Mouse (Mus musculus): ENCODE data around the gene Fam222b. TPM values are rescaled to one million over a fixed set of nuclear protein-coding genes. Genes with fewer than 3 reads are reported as not detected.
"Not testable (repeated sequence)": the region's sequence is repeated elsewhere in the genome, so short reads cannot be mapped to it uniquely, and the experiment has no call there.

Fam222b gene
- 6.5 and 7.2 TPM in 2 replicates for total RNA-seq (2017)

DNA sequence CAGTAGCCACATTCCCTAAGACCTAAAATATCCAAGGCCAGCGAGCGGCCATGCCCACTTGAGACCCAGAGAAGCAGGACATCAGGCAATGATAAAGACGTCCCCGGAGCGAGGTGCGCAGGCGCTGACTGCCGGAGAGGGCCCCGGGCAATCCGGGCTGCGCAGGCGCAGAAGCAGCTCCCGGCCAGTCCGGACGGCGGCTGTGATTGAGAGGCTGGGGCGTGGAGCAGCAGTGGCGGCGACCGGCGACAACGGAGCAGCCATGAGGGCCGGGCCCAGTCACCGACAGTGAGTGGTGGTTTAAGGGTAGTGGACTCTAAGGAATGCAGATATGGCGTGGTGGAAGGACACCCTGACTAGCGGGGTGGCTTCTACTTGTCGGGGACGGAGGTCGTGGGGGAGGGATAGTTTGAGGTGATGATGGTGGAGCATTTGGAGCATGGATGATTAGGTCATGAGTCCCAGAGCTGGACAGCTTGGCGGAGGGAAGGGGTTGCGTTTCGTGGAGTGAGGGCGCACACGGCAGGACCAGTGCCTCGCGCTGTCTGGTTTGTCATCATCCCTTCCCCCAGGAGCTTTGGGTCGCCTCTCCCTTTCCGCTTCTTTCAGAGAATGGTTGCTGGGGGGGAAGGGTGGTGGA, at the start of gene Fam222b:
Gene Fam222b, plus strand, starts transcription at position 157 of the 640 bp plus-strand sequence.
- ATAC-seq (replicated peaks; ENCODE audit: low read depth, poor library complexity, severe bottlenecking): peak; percentile 96

DNA sequence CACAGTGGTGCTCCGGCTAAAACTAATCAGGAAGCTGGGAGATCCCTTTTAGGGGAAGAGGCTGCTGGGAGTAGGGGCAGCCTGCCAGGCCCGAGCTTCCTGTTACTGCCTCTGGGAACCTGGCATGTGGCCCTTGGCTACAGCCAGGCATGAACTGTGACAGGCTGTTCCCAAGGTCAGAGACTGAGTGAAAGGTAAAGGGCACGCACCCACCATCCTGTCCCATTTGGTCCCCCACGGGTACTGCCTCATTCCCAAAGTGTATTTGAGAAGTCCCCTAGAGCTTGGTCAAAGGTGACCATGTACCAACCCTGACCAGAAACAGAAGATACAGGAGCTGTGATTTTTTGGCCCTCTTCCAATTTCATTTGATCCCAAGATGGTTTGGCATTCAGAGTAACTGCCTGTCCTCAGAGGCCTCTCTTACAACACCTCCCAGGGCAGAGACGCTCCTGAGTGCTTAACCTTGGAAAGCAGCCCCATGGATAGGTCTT, 49.7 kb upstream of the Fam222b start:
- ATAC-seq (replicated peaks; ENCODE audit: low read depth, poor library complexity, severe bottlenecking): no peak

DNA sequence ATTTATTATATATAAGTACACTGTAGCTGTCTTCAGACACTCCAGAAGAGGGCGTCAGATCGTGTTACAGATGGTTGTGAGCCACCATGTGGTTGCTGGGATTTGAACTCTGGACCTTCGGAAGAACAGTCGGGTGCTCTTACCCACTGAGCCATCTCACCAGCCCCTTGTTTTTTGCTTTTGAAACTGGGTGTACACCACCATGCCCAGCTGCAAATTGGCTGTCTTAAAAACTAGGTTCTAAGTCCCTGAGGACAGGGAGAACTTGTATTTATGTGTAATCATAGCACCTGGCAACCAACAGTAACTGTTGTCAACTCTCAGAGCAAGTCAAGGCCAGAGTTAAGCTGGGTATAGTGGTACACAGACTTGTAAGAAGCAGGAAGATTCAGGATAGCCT, 45.8 kb upstream of the Fam222b start:
- ATAC-seq (replicated peaks; ENCODE audit: low read depth, poor library complexity, severe bottlenecking): not testable (repeated sequence)

DNA sequence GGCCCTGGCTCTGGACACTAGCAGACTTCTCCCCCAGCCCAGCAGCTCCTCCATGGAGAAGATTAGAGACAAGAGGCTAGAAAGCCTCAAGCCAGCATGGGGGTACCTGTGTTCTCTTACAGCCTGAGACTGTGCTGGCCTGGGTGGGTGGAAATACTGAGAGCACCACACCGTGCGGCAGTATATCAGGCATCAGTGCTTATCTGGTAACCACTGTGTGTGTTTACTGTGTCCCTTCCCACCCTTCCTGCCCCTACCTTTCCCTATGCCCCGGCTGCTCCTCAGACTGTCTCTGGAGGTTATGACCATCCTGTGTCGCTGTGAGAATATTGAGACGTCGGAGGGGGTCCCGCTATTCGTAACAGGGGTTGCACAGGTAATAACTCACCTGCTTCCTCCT, 41.4 kb upstream of the Fam222b start:
- ATAC-seq (replicated peaks; ENCODE audit: low read depth, poor library complexity, severe bottlenecking): no peak

DNA sequence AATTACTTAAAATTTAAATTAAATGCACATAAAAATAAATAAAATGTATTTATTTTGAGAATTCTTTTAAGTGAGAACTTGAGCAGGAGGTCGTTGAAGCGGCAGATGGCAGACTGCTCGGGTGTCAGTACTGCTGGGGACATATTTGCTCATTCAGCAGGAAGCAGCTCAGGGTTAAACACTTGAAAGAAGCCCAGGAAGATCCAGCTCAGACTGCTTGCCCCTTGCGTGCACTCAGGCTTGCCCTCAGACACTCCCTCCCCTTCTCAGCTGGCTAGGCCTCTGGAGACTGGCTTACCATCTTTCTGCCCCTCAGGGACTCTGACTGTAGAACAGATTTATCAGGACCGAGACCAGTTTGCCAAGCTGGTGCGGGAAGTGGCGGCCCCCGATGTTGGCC, 37.5 kb upstream of the Fam222b start:
- ATAC-seq (replicated peaks; ENCODE audit: low read depth, poor library complexity, severe bottlenecking): no peak

DNA sequence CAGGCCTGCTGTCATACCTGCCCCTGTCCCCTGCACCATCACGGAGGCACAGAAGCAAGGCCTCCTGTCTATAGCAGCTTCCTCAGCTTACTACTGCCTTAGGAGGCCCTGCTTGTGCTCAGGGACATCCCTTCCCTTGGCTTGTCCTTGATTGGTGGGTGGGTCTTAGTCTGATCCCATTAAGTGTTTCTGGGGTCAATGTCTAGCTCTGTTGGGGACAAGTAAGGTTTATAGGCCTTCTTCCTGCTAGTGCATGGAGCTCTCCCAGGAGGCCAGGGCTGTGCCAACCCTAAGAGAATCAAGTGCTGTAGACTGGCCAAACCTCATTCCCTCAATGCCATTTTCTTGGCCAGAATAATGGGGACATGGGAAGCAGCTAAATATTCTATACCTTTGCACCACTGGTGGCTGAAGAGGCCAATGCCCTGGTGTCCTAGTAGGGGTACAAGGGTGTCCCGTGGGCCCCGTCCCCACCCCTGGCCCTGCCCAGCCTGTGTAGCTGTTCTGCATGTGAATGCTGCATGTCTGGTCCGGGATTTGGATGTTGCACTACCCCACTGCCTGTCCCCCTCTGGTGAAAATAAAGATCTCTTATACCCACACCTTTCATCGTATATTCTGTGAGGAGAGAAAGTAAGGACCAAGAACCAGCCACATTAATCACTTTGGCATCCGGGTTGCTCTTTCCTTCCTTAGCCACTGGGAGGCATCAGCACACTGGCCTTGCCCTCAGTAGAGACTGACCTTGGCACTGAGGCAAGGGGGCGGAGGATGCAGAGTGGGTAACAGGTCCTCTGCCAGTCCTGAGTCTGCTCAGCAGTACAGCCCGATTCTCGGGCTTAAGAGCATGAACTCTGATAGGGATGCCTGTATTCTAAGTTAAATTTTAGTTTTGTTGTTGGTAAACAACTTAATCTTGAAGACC, 34.4 kb upstream of the Fam222b start:
- ATAC-seq (replicated peaks; ENCODE audit: low read depth, poor library complexity, severe bottlenecking): peak; percentile 99

DNA sequence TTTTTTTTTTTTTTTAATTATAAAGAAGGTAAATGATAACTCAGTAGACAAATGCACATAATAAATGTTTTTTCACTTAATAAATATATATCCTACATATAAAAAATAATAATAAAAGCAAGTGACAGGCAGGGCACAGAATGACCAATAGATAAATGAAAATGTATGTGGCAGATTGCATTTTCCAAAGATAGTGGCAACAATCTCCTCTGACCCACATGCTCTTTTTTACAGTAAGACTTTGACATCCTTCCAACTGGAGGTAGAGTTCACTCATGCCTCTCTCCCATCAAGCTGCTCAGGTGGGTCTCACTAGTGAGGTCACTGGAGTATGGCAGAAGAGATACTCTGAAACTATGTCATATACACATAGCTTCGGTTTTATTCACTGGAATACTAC, 31.9 kb upstream of the Fam222b start:
- ATAC-seq (replicated peaks; ENCODE audit: low read depth, poor library complexity, severe bottlenecking): no peak

DNA sequence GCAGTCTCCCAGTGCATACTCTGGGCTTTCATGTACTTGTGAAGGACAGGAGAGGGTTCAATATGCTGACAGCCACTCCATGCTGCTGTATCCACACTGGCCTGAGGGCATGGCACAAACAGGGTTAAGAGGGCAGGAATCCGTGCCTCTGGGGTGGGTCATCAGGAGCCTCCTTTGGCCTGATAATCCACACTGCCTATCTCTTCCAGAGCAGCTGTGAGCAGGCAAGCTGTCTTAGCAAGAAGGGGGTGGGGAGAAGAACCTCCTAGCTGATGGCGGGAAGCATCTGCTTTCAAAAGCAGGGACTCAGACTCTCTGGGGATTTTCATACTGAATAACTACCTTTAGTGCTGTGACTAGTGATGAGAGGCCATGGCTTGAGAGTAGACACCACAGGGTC, 28.6 kb upstream of the Fam222b start:
- 0 out of 2 replicates have a peak, but pooled peaks have one; percentile 19 for ATAC-seq (replicated peaks; ENCODE audit: low read depth, poor library complexity, severe bottlenecking)

DNA sequence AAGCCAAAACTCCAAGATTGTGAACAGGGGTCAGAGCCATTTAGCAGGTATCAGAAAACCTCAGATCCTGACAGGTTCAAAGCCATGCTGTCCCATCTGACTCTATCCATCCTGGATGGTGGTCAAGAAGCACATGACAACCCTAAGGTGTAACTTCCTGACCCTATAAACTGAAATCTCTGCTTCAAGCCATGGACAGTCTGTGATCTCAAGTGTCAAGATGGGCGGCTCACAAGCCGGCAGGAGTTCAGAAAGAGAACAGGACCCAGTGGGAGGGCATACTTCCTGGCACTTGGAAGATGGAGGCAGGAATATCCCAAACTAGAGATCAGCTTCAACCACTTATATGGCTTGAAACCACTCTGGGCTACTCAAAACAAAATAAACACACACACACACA, 27.8 kb upstream of the Fam222b start:
- ATAC-seq (replicated peaks; ENCODE audit: low read depth, poor library complexity, severe bottlenecking): no peak

DNA sequence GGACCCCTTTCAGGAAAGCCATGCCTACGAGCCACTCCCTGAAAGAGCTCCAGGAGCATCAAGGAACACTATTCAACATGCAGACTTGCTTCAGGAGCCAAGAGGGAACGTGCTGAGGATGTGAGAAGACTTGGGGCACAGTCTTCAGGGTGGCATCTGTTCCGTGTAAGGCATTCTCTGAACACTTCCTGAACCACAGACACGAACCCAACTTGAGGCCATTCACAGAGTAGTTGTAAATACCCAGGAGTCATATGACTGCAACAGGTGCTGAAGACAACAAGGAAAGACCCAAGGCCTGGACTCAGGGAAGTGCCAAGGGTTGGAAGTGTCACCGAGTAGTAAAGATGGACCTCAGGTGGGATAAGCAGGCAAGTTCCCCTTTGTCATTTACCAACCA, 26.9 kb upstream of the Fam222b start:
- no peak for ATAC-seq (replicated peaks; ENCODE audit: low read depth, poor library complexity, severe bottlenecking)

DNA sequence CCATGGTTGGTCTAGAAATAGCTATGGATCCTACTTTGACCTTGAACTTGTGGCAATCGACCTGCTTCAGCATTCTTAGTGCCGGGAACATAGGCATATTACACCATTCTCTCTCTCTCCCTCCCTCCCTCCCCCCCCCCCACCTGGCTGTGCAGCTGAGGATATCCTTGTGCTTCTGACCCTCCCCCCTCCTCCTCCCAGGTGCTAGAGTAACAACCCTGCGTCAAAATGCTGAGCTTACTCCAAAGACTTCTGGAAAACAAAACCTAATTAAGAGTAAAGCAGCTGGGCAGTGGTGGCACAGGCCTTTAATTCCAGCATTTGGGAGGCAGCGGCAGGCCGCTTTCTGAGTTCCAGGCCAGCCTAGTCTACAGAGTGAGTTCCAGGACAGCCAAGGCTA, 25.3 kb upstream of the Fam222b start:
- no peak for ATAC-seq (replicated peaks; ENCODE audit: low read depth, poor library complexity, severe bottlenecking)

DNA sequence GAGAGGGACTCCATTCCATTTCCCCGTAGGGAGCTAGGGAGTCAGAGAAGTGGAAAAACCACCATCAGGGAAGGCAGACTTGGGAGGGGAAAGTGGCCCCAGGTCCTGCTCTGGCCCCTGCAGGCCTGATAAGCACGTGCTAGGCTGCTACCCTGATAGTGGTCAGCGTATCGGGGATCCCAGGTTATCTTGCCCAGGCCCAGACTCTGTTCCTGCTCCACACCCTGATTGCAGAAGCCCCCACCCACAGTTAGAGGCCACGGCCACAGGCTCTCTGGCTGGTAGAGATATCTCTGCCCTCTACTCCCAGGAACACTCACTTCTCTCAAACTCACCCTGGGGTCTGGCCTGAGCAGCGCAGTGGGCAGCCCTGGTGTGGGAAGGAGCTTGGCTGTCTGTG, 24.8 kb upstream of the Fam222b start:
- peak; percentile 57 for ATAC-seq (replicated peaks; ENCODE audit: low read depth, poor library complexity, severe bottlenecking)

DNA sequence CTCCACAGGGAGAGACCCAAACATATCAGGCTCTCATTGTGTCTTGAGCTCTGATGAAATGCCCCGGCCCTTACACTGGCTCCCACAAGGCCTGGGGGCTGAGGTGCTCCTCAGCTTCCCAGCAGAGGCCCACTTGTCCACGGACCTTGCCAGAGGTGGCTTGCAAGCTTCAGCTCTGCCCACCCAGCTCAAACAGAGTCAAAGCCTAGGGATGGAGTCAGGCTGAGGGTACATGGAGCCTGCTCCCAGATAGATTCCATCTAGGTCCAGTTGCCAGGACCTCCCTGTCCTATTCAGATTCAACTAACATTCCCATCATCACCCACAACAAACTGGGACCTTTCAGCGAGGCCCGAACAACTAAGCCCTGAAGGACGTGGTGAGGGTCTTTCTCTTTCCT, 22.5 kb upstream of the Fam222b start:
- no peak for ATAC-seq (replicated peaks; ENCODE audit: low read depth, poor library complexity, severe bottlenecking)

DNA sequence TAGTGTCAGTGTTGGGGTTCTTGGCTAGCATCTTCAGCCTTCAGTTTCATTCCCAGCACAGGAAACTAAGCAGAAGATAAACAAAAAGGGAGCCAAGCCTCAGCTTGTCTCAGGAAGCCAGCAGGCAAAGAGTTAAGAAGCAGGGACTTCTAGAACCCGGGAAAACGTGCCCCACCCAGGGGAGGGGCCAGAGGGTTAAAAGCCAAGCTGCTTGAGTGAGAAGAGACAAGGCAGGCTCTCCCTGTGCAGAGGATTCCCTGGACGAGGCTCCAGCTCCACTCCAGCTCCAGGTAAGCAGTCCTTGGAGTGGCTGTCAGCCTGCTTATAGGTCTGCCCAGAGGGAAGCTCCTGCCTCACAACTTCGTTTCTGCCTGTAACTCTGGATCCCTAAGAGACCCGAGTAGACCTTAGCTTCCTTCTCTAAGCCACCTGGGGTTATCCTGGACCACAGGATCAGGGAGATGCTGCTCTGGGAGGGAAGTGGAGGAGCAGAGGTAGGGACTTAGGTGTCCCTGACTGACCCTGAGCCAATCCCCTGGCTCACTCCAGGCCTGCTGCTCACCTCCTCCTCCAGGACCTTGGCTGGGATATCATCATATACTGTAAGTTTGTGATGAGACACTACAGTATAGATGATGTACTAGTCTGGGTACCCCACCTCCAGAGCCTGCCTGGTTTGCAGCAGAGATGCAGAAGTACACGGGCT, 21.9 kb upstream of the Fam222b start:
- ATAC-seq (replicated peaks; ENCODE audit: low read depth, poor library complexity, severe bottlenecking): peak; percentile 21; the same call in 1 of the 2 replicates

DNA sequence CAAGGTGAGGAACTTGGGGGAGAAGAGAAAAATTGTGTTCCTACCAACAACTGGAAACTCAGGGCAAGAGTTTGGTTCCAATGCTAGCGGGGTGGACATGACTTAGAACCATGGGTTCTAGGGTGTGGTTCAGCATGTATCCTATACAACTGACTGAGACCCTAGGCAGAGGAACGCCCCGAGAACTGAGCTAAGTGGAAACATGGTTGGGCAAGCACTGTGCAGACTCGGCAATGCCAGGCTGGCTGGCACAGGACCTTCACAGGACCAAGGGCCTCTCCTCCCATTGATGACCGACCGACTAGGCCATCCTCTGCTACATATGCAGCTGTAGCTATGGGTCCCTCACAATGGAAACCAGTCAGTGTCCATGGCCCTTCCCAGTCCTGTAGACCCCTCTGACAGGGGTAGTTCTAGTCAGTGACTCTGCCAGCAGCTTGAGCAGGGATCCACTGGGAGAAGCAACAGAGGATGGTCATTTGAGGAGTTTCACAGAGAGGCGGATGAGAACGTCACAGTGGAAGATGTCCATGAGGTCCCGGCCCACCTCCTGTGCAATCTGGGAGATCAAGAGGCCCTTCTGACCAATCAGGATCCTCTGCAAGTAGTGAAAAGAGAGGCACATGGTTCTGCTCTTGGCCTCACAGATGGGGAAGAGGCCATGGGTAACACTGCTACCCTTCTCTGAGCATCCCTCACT, 20.7 kb upstream of the Fam222b start:
- ATAC-seq (replicated peaks; ENCODE audit: low read depth, poor library complexity, severe bottlenecking): no peak

DNA sequence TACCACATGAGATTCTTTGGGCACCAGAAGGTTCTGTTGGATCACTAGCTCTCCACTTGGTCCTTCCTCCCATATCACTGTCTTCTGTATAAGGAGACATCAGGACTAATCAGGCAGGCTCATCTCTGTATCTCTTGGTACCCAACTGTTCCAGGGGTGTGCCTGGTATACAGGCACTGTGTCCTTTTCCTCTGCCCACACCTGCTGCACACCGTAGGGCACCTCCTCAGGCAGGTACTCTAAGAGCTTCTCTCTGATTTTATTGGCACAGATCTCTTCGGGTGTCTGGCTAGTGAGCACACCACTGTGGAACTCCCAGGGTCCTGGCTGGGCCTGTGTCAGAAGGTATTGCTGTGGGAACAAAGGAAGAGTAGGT, 20.2 kb upstream of the Fam222b start:
- ATAC-seq (replicated peaks; ENCODE audit: low read depth, poor library complexity, severe bottlenecking): no peak

DNA sequence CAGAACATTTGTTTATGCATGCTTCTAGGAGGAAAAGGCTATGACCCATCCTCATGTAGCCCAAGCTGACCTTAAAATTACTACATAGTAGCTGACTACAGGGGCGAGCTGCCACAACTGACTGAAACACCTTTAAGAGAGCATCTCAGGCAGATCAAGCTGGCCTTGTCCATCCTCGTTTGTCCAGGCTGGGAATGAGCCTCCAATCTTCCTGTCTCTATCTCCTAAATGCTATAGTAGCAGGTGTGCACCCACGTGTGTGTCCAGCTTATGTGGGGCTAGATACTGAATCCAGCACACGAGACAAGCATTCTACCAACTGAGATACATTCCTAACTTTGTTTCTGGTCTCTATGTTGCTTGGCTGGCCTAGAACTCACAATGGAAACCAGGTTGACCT, 19.8 kb upstream of the Fam222b start:
- no peak for ATAC-seq (replicated peaks; ENCODE audit: low read depth, poor library complexity, severe bottlenecking)

DNA sequence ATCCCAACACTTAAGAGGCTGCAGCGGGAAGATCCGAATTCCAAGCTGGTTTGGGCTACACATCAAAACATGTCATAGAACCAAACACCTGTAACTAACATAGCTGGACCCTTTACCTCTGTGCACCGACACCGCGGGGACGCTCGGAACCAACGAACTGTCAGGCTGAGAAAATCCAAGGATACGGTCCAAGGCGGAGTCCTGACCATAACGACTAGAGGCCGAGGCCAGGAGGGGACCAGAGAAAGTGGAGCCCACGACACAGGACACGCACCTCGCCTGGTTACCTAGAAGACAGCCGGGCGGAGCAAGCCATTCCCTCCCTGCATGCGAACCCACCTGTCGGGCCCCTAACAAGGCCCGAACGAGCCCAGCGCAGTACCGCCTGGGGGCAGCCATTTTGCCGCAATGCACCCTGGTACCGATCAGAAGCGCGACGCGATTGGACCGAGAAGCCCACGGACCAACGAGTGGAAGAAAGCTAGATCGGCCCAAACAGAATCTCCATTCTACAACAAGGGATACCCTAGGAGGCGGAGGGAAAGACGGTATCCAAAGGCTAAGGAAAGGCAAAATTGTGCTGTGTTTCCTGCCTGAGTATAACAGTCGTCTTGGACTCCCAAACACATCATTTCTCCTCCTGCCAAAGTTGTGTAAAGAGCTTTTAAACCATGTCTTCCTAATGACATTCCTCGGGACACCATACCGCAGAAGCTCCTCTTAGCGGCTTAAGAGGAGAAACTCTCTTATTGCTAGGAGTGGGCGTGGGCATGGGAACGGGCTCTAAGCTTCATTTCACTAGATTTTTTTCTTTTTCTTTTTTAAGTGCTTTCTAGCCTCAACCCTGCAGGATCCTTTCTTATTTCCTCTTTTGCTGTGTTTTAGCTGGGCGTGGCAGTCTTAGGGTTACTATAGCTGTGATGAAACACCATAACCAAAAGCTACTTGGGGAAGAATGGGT, 14.2 kb upstream of the Fam222b start, which contains the start of gene Eral1:
Gene Eral1, minus strand, starts transcription at position 423 of the 961 bp plus-strand sequence.
- peak; percentile 98 for ATAC-seq (replicated peaks; ENCODE audit: low read depth, poor library complexity, severe bottlenecking)

DNA sequence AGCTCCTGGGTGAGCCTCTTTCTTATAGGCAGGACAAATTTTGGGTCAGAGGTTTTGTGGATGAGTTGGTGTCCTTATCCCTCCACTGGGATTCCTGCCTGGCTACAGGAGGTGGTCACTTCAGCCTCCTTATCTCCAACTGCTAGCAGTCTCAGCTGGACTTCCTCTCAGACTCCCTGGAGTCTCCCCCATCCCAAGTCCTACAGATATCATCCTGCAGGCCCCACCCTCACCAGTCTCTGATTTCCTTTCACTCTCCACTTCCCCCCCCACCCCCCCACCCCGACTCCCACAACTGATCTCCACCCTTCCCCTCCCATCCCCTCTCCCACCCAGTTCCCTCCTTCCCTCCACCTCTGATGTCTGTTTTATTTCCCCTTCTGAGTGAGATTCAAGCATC, 10.9 kb upstream of the Fam222b start:
- ATAC-seq (replicated peaks; ENCODE audit: low read depth, poor library complexity, severe bottlenecking): no peak
